Mouse (Mus musculus) CH12F3 (cell line): ENCODE data around the gene Eml6.
"Not testable (repeated sequence)": the region's sequence is repeated elsewhere in the genome, so short reads cannot be mapped to it uniquely, and the experiment has no call there.

Experiments used
- in situ Hi-C: fragments of 300-500 bp; cut with MboI; formaldehyde crosslinking; loops from 2 replicates; pipeline ENCODE4 v1.14.3; 2020; ENCODE audit warnings: low sequenced_read_pairs

The Eml6 gene

DNA sequence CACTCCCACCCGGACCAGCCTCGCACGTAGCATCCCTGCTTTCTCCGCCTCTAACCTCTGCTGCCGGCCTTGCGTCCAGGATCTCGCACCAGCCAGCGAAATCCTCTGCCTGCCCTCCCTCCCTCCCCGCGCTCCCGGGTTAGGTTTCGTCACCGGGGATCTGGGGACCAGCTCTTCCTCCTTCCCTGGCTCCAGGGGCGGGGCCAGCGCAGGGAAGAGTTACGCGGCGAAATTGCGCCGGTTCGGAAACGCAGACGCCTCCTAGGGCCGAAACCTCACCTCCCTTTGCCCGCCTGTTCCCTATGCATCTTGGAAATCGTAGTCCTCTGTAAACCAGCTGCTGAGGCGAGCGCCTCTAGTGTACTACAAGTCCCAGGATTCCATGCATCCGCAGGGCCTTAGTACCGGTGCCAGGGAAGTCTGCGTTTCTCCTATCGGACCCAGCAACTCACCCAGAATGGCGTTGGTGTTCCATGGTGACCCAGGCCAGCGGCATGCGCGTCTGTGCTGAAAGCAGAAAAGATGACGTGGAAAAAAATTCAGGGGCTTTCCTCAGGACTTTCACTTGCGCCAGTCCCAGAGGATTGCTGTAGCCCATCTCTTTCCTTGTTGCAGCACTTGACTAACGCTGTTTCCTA is at the start of gene Eml6:
Gene Eml6, minus strand, starts transcription at position 199 of the 638 bp plus-strand sequence.
- in situ Hi-C loops, result no loop called here

DNA sequence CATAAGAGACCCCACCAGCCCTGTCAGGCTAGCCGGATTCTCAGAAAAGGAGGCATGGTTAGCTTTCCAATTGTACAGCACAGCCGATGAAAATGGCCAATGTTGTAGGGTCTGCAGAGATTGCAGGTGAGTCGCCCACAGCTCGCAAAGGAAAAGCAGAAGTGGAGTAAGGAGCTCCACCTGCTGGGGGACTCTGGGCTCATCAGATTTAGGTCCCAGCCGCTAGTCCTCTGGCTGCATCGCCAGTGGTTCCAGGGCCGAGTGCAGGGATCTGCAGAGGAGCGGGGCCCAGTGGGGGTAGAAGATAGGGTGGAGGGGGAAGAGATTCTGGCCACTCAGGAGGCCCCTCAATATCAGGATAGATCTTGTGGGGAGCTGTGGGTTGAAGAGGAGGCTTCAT is 31.5 kb upstream of the Eml6 start:
- in situ Hi-C loops, result loop anchor here (25.0 kb wide), 1 partner anchor 345 kb away; no protein-coding TSS in a partner anchor

DNA sequence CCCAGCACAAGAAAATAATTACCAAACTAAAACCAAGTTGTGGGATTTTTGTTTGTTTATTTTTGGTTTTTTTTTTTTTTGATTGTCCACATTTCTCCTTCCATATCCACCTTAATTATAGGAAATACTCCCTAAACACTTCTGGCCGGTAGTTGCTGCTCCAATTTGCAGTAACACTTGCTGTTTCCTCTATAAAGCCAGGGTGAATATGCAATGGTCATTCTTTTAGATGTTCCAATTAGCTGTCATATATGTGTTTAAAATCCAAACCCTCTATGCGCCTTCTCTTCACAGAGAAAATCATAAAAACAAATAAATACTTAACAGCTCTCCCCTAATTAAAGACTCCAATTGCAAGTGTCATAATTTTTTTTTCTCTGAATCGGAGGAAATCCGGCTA is 689 bp downstream of the Eml6 start:
- in situ Hi-C loops, result no loop called here

DNA sequence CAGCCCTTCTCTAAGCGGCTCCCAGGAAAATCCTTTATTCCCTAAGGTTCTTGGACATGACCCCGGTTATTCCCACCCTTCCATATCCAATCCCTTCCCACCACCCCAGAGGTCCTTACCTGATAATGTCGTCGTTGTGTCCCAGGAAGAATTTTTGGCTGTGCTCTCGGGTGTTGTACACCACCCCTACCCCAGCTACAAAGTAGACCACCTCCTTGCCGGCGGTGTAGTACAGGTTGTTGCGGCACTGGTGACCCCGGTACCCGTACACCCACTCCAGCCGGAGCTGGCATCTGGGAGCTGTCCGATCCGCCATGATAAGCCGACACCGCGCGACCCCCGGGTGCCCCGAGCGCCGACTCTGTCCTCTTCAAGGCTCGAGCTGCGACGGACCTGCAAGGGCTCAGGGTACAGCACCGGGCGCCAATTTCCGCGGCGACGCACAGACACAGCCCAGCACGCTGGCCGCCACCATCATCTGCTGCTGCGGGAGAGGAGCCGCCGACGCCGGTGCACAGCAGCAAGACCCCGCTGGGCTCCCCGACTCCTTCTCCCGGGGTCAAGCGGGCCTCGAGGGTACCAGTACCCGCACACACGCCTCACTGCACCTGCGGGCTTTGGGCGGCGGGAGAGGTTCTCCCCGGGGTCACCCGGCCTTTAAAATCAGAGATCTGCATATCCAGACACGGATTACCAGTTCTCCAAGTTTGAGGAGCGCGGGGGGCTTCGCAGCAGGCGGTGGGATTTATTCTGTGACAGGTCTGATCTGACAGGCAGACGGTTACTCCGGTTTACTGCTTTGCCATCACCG is 1.4 kb downstream of the Eml6 start:
- in situ Hi-C loops, result no loop called here

DNA sequence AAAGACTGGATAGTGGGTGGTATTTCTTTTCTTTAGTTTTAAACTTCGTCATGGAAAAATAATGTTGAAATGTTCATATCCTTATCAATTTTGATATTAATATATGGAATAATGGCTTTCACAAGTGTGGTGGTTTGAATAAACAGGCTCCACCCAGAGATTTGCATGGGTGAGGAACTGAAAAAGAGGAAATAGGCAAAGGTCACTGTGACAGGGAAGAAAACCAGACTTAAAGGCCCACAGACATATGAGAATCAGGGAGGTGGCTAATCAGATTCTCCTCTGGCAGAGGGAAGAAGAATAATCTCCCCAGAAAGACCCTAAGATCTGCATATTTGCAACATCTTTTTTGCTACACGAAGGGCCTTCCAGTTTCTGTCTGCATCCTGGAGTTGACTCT is 39.6 kb downstream of the Eml6 start:
- in situ Hi-C loops, result no loop called here

DNA sequence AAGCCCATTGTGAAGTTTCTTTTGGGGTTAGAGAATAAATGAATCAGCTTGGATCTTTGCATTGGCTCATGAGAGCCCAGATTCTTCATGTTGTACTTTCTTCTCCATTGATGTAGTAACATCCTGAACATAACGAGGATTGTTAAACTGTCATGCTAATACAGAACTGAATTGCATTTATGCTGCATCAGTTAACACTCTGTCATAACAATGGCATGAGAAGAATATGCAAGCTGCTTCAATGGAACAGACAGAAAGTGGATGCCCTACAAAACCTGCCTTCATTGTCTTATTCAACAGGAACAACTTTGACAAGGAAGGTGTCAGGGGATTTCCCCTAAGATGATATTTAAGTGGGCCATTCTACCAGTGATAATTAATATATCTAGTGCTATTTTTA is 57.0 kb downstream of the Eml6 start:
- in situ Hi-C loops, result no loop called here

DNA sequence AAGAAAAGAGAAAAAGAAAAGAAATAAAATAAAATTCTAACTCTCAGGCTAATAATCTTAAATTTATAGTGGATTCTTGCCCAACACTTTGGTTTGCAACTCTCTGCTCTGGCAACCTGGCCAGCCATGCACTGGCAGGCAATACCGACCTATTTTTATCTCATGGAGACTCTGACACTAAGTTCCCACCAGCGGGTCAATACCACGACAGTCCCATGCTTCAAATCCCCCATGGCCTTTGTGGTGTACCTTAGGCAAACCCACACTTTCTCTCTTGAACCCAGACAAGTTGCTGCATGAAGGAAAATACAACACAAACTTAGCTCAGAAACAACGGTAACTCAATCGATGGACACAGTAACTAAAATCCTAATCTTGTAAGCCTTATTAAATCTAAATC is 66.5 kb downstream of the Eml6 start:
- in situ Hi-C loops, result no loop called here

DNA sequence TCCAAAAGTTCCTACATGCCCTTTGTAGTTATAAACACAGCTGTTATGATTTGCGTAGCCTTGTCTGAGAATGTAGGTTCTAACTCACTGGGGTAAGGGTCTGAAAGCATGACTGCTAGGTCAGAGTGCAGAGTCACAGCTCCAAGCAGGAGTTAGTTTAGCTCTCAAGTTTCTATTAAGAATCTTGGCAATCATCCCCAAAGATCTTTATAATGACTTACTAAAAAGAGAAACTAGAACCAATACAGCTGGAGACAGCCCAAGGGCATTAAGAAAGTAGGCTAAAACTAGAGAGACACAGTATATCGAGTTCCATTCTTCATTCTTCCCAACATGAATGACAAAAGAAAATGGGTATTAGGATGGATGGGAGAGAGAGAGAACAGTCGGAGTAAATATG is 81.2 kb downstream of the Eml6 start:
- in situ Hi-C loops, result no loop called here

DNA sequence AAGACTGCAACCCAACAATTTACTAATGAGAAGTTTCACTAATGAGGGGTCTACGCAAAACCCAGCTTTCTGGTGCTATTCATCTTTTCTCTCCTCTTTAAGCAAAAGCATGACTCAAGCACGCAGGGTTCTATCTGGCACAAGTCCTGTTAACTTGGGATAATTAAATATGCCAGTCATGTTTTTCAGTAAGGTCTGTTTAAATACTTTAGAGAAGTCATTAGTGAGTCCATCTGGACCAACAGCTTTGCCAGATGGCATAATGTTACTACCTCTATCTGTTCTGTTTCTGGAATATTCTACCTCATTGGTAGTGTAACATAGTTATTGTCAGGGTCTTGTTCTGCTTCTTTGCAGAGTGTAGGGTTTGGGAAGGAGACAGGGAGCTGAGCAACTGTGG is 101.5 kb downstream of the Eml6 start:
- in situ Hi-C loops, result no loop called here

DNA sequence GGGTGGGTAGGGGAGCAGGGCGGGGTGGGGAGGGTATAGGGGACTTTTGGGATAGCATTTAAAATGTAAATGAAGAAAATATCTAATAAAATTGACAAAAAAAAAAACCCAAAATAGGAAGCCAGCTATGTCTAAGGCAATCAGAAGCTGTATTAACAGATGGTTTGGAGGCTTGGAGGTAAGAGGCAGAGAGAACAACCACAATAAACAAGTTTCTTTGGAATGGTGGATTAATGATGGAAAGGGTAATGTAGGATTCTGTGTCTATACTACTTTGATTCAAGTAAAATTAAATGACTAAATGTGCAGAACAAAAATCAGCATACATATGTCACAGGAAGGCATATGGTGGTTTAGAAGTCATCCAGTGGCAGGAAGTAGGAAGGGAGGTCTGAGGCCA is 102.0 kb downstream of the Eml6 start:
- in situ Hi-C loops, result no loop called here

DNA sequence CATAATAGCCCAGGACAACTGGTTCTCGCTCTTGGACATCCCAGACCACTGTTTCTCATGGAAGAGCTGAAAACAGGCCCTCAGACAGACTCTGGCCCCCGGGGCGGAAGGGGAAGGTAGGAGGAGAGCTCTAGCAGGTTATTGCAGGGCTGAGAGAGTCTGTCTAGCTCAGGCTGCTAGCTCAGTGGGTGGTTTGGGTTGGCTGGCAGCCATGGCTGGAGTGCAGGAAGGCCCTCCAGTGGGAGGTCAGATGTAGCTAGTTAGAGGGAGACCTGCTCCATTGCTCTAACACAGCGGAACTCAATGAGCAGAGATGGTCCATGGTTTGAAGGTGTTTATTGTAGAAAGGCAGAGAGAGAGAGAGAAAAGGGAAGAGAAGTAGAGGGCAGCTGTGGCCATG is 112.7 kb downstream of the Eml6 start:
- in situ Hi-C loops, result no loop called here

DNA sequence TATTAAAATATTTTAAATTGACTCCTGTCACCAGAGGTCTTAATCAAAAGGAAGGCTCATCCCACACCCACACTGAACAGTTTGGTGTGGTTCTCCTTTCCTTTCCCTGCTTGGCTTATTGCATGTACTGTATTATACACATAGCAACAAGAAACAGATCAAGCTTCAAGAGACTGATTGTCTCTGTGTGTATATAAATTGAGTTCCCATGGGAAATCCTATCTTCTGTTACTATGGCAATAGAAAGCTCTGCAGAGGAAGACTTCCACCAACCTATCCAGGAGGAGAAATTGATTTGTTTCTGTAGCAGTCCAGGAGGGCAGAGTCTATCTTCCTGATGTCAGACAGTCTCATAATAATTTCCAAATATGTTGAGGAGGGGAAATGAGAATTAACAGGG is 116.5 kb downstream of the Eml6 start:
- in situ Hi-C loops, result no loop called here

DNA sequence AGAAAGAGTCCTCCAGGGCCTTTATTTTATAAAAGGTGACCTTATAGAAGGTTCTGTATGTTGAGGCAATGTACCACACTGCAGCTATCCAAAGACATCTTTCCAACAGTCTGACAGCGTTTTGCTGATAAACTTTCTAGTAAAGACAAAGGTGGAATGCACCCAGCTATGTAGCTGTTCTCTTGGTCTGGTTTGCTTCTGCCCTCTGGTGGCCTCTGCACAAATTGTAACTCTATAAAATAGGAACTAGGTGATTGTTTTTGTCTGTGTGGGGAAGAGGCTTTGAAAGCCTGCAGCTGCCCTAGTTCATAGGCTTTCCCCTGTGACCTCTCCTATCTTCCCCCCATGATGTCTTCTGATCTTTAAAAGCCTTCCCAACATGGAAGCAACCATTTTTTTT is 140.7 kb downstream of the Eml6 start:
- in situ Hi-C loops, result no loop called here

DNA sequence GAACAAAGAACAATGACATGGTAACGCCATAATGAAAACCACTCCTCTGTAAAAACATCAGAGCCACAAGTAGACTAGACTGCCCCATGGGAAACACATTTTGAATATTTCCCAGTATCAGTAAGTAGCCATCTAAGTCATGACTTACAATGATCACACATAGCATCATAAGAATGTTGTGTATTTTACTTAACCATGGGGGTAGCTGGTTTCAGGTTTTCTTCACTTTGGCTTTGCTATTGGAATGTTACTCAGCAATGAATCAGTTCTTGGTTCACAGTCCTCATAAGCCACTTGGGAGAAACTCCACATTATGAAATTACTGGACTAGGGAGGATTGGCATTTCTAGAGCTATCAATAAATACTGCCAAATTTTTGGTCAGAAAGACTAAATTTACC is 141.5 kb downstream of the Eml6 start:
- in situ Hi-C loops, result loop anchor here (5.0 kb wide), 1 partner anchor 172 kb away; no protein-coding TSS in a partner anchor

DNA sequence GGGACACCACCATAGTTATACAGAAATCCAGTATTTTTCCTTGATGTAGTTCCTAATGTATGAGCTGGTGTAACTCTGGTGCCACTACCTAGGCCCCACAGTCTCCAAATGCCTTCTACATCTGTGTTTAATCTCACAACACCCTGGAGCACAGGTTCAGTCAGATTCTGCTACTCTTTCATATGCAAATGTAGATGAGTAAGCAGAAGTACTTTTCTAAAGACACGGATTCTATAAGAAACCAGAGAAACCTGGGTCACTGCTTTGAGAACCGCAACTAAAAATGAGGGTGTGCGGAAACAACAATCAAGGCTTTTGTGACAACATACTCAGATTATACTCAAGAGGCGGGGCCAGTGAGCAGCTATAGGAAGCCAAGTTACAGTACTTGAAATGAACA is 142.8 kb downstream of the Eml6 start:
- in situ Hi-C loops, result loop anchor here (5.0 kb wide), 1 partner anchor 171 kb away; no protein-coding TSS in a partner anchor

DNA sequence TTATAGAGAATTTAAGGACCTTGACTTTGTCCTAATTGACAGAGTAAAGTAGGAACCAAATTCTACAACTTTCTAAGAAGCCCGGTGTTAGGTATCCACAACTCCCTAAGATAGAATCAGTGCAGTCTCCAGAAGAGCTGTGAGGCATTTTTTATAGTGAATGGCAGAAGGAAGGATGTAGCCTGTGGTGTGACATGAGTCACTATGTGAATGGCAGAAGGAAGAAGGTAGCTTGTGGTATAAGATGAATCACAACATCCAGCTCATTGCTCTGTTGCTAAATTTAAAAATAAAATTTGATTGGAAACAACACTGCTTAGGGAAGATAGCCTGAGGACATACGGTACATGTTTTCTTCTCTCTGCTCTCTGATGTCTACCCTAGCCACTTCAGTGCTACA is 146.2 kb downstream of the Eml6 start:
- in situ Hi-C loops, result loop anchor here (5.0 kb wide), 1 partner anchor 167 kb away; no protein-coding TSS in a partner anchor

DNA sequence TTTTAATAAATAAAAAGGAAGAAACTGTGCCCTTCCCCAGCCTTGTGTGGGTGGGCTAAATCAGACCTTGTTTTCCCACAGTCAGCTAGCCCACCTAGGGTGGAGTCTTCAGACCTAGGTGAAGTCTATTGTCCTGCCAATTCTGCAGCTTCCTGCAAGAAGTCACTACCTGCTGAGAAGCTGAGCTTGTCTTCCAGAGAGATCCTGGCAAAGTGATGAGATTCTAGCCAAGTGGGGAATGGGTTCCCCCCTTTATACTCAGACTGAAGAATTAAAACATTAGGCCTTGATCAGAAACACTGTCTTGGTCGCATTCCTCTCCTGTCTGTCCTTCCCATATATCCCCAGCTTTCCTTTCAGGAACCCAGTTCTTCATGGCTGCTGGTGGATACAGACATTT is 147.9 kb downstream of the Eml6 start:
- in situ Hi-C loops, result no loop called here

DNA sequence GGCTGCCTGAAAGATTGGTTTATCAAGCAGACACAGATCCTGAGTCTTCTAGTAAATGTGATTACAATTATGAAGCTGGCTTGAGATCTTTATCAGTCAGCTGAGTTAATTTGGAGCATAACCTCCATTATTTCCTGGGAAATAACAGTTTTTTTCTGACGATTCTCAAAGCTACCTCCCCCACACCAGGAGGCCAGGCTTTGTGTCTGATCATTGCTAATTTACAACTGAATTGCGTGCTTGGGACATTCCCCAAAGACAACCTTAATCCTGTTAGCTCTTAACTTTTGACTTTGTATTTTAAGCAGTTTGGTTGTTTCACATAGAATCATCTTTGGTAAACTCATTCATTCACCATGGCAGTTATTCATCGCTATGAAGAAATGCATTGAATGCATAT is 148.6 kb downstream of the Eml6 start:
- in situ Hi-C loops, result no loop called here

DNA sequence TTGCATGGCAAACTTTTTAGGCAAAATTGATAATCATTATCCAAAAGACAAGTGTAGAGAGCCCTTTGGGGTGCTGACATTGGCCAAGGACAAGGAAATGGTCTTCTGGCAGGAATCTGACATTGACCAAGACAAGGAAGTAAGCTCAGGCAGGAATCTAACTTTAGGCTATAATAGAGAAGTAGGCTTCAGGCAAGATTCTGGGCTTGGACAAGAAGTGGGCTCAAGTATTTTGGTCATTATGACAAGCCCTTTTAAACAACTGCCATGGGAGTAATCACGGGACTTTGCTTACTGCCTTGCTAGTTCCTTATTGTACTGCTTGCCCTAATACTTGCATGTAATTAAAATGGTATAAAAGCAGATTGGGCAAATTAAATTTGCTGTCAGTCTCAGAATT is 151.1 kb downstream of the Eml6 start:
- in situ Hi-C loops, result not testable (repeated sequence)

DNA sequence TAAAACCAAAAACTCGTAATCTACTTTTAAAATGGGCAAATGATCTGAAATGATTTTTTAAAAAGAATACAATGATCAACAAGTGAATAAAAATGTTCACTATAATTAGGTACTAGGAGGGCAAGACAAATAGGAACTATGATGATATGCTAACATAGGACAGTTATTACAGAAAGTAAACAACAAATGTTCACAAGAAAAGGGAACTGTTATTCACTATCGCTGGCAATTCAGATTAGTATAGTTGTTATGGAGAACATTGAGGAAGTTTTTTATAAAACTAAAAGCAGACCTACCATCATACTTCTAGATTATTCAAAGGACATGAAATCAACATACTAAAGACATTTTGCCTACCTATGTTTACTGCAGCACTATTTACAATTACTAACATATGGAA is 155.7 kb downstream of the Eml6 start:
- in situ Hi-C loops, result no loop called here

DNA sequence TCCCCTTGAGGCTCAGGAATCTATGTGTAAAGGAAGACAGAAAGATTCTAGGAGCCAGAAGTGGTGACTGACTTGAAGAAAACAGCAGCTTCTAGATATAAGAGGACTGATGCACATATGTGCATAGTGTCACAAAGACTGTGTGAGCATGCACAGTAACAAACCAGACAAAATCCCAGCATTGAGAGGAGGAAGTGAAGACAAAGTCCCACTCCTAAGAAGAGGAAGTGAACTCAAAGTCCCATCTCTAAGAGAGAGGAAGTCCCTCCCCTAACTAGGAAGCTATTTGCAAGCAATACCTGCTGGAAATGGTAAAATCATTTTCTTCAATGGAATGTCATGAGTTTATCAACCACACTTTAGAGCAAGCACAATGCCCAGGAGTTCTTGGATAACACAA is 161.6 kb downstream of the Eml6 start:
- in situ Hi-C loops, result no loop called here

DNA sequence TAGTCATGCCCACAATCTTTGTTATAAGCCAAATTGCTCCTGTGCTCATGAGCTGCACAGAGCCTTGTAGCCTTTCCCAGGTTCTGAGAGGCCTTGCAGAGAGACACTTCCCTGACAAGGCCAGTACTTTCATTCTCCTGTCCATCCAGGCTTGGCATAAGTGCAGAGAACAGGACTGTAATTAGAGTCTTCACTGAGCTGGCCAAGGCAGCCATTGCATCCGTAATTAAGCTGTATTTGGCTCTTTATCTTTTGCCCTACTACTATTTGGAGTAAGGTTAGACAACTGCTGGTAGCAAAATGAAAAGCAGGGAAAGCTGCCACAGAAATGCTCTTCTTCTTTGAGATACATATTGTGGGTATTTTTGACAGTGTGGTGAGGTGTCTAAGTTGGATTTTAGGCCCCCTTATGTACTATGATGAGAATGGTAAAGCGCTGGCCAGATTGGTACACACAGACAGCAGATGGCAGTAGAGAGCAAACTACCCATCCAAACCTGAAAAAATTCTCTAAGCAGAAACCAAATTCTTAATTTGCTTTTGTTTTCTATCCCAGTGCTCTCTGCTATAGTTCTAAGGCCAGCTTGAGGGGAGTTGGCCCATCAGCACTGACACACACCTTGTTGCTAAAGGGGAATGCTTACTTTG is 164.0 kb downstream of the Eml6 start:
- in situ Hi-C loops, result no loop called here
